Mouse (Mus musculus) forebrain, embryonic 10.5 days (tissue): ENCODE measurements around the gene Ugdh. TPM values are rescaled to one million over a fixed set of nuclear protein-coding genes. Genes with fewer than 3 reads are reported as not detected.

Source experiments
- DNase-seq: peaks from one replicate; pipeline ENCODE4 v3.0.0-alpha.2; 2017; ENCODE audit warnings: low spot score; ENCODE audit errors: extremely low spot score
- H3K27ac ChIP-seq: fragments of 300-500 bp; sonication (generic); 2 replicates; pipeline ENCODE4 v1.5.1; 2016; ENCODE audit warnings: mild to moderate bottlenecking
- H3K27me3 ChIP-seq: fragments of 300-500 bp; sonication (generic); 2 replicates; pipeline ENCODE4 v1.6.1; 2016; ENCODE audit warnings: mild to moderate bottlenecking; ENCODE audit not compliant: poor library complexity, severe bottlenecking
- H3K36me3 ChIP-seq: fragments of 300-500 bp; sonication (generic); replicated peaks from 2 replicates; pipeline ENCODE4 v1.6.1; 2016; ENCODE audit warnings: mild to moderate bottlenecking, moderate library complexity
- H3K4me1 ChIP-seq: fragments of 300-500 bp; sonication (generic); 2 replicates; pipeline ENCODE4 v1.6.1; 2016
- H3K4me3 ChIP-seq: fragments of 300-500 bp; sonication (generic); 2 replicates; pipeline ENCODE4 v1.5.1; 2016; ENCODE audit warnings: mild to moderate bottlenecking, moderate library complexity
- H3K9me3 ChIP-seq: fragments of 300-500 bp; sonication (generic); 2 replicates; pipeline ENCODE4 v1.6.1; 2016; ENCODE audit warnings: mild to moderate bottlenecking, moderate library complexity
- WGBS: fragments of 180-500 bp; shearing (Covaris S2); methylation state at CpG from one replicate; pipeline ENCODE4 v1.1.7; 2016; 5-methylcytosine and 5-hydroxymethylcytosine counted together
- polyA plus RNA-seq: library from polyadenylated mRNA; unstranded; fragments of >200 nt; fragmentation: Nextera tagmentation; extraction: Ambion mirVana; gene quantifications from 2 replicates; pipeline ENCODE4 v1.2.1, GENCODE M21; 2016

The Ugdh gene
- polyA plus RNA-seq, 1 experiment from 2014 or later = 64.5 TPM

- 91% methylated on average over 7 of the region's 7 CpGs for WGBS
- no peaks in the 10 kb centered on the region for H3K4me1 ChIP-seq
- H3K27me3 ChIP-seq = no peaks in the 10 kb centered on the region
- H3K4me3 ChIP-seq = no peak overlapping the region
- DNase-seq = no peak
- H3K27ac ChIP-seq = no peak overlapping the region
- H3K9me3 ChIP-seq = no peaks in the 10 kb centered on the region
- H3K36me3 ChIP-seq = no peaks in the 10 kb centered on the region
Observed at GRCm38 (mm10) chr5:65374746-65375145, 61.0 kb downstream of the Ugdh start.

DNA sequence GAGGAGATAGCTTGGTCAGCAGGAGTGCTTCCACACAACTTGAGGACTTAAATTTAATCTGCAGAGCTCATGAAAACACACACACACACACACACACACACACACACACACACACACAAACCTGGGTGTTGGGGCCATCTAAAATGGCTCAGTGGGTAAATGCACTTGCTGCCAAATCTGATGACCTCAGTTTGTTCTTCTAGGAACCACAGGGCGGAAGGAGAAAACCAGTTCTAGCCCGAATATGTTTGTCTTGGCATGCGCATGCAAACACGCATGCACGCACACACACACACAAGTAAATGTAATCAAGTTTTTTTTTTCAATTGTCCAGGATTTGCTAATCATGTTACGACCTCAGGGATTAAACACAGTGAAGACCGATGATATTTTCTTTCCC, 64.2 kb downstream of the Ugdh start:
- no peak for DNase-seq
- WGBS = 98% methylated on average over 7 of the region's 7 CpGs
- Histone ChIP-seq H3K9me3 (no peaks in the 10 kb centered on the region), H3K4me3 (no peak overlapping the region), H3K27ac (no peak overlapping the region), H3K27me3 (no peaks in the 10 kb centered on the region), H3K4me1 (no peaks in the 10 kb centered on the region), H3K36me3 (no peaks in the 10 kb centered on the region)

- H3K36me3 ChIP-seq = no peaks in the 10 kb centered on the region
- H3K27me3 ChIP-seq = no peaks in the 10 kb centered on the region
- H3K27ac ChIP-seq = no peak overlapping the region
- H3K4me1 ChIP-seq = no peaks in the 10 kb centered on the region
- WGBS = 94% methylated on average over 11 of the region's 11 CpGs
- DNase-seq = no peak
- H3K9me3 ChIP-seq = no peaks in the 10 kb centered on the region
- no peak overlapping the region for H3K4me3 ChIP-seq
Observed at GRCm38 (mm10) chr5:65367837-65368236, 67.9 kb downstream of the Ugdh start.

Other genes with a start within 250 kb of the Ugdh start
- 12.8 and 13.7 TPM in 2 replicates for gene Wdr19, start 236.3 kb downstream of the Ugdh start, polyA plus RNA-seq
- 103 and 110 TPM in 2 replicates for gene Rfc1, start 100.3 kb downstream of the Ugdh start, polyA plus RNA-seq
- gene Klb, start 87.6 kb downstream of the Ugdh start, polyA plus RNA-seq = 0.04 and 0.12 TPM in 2 replicates
- gene Rpl9, start 44.5 kb downstream of the Ugdh start, polyA plus RNA-seq = 993 and 1,007 TPM in 2 replicates
- gene Lias, start 44.5 kb downstream of the Ugdh start, polyA plus RNA-seq = 68.9 and 72.5 TPM in 2 replicates
- not detected in 2 replicates for gene Gm43552, start 56.9 kb upstream of the Ugdh start, polyA plus RNA-seq
- 50.2 and 50.8 TPM in 2 replicates for gene Smim14, start 101.2 kb upstream of the Ugdh start, polyA plus RNA-seq
- gene Ube2k, start 101.3 kb upstream of the Ugdh start, polyA plus RNA-seq = 200 and 207 TPM in 2 replicates